Mouse (Mus musculus) heart, adult 2 months (tissue): Measurements from ENCODE around the gene Topaz1.

Experiments used
- CTCF ChIP-seq: fragments of 200-600 bp; IDR thresholded peaks from 2 replicates; pipeline ENCODE4 v1.8.1; 2022; ENCODE audit warnings: antibody characterized with exemption, mild to moderate bottlenecking, moderate library complexity
- EP300 ChIP-seq: fragments of 200-500 bp; IDR thresholded peaks from 2 replicates; pipeline ENCODE4 v1.6.1; 2011; ENCODE audit warnings: low read depth, low read length, control low read depth; ENCODE audit not compliant: insufficient read depth
- POLR2A ChIP-seq: fragments of 200-500 bp; IDR thresholded peaks from 2 replicates; pipeline ENCODE4 v1.6.1; 2011; ENCODE audit warnings: mild to moderate bottlenecking, low read depth, low read length, control low read depth; ENCODE audit not compliant: insufficient read depth

- TF ChIP-seq POLR2A, result no peak
- no peak for TF ChIP-seq EP300
- TF ChIP-seq CTCF, result no peak
Measured at GRCm38 (mm10) chr9:122843760-122844159, 96.6 kb downstream of the Topaz1 start, which contains the start of gene Gm35549.
